Mouse (Mus musculus): ENCODE results near the gene Vmn1r29.
"Not testable (repeated sequence)": the region's sequence is repeated elsewhere in the genome, so short reads cannot be mapped to it uniquely, and the experiment has no call there.

Vmn1r29 gene

DNA sequence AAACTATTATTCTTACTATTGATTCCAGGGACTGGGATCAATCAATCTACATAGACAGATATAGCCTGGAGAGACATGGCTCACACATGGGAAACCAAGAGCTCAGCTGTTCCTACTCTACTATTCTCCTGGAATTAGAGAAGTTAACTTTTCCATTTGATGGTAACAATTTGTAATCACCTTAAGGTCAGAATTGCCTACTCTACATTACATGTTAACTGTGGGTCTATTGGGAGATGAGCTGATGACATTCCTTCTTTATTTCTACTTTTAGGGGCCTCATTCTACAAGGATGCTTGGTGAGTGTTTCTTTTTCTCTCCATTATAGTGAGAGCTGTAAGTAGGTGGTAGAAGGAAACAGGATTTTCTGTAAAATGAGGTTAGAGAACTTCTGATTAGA, at the start of gene Vmn1r29:
Gene Vmn1r29 (plus strand): TSS at position 301 of the 400 bp plus-strand sequence.
- no peak for DNase-seq (ENCODE audit: low spot score in 2 of 2)

DNA sequence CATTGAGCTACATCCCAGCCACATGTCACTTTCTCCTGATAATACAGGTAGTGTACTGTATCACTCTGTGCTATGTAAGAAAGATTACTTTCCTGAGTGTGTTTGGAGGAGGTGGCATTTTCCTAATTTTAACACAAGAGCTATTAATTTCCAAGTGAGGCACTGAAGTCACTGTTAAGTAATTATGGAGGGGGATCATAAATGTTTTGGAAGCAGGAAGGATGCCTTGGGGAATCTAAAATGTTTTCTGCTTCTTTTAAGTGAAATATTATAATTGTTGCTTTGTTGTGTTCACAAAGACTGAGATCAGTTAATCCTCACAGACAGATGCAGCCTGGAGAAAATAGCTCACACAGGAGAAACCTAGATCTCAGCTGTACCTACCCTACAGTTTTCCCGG, 39.6 kb upstream of the Vmn1r29 start, which contains the start of gene Vmn1r28:
Gene Vmn1r28 (plus strand): TSS at position 301 of the 400 bp plus-strand sequence.
- DNase-seq (ENCODE audit: low spot score in 2 of 2): no peak

DNA sequence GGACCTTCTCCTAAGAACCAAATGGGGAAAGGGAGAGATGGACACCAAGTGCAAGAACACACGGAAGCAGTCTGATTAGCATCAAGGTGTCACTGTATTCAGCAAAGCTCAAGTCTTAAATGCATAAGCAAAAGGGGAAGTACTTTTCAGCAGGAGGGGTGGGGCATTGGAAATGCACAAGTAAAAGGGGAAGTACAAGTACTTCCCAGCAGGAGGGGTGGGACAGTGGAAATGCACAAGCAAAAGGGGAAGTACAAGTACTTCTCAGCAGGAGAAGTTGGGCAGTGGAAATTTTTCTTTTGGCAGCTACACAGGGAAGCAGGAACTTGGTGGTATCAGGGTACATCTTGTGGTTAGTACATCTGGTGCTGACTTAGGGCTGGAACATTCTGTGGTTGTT, 21.7 kb upstream of the Vmn1r29 start:
- not testable (repeated sequence) for DNase-seq (ENCODE audit: low spot score in 2 of 2)

DNA sequence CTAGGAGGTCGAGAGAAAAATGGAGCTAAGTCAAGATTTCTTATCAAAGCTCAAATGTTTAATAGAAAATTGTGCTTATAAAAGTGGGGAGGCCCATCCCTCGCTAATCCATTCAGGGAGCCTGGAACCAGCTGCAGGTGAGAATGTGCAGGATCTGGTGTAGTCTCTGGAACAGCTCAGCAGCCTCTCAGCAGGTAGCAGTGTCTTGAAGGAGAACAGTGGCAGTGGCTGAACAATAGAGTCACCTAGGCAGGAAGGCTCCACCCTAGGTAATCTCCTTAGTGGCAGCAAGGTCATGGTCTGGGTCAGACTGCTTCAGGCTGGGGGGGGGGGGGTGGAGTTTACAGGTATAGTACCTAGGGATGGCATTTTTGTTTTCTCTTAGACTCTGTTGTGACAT, 9.1 kb upstream of the Vmn1r29 start:
- DNase-seq (ENCODE audit: low spot score in 2 of 2): no peak

DNA sequence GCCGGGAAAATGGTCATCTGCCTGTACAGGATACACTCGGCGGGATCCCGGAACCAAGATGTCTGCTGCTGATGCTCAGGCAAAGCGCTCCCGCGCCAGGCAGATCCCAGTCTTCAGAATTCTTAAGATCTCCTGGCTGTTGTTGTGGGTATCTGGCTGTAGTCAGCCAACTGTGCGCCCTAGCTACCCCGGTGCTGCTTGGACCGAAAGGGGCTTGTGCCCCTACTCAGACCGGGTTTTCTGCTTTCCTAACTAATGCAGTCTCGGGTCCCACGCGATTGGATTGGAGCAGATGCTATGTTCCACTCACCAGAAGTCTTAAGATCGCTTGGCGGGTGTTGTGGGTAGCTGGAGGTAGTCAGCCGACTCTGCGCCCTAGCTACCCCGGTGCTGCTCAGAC, 2.8 kb upstream of the Vmn1r29 start:
- not testable (repeated sequence) for DNase-seq (ENCODE audit: low spot score in 2 of 2)

DNA sequence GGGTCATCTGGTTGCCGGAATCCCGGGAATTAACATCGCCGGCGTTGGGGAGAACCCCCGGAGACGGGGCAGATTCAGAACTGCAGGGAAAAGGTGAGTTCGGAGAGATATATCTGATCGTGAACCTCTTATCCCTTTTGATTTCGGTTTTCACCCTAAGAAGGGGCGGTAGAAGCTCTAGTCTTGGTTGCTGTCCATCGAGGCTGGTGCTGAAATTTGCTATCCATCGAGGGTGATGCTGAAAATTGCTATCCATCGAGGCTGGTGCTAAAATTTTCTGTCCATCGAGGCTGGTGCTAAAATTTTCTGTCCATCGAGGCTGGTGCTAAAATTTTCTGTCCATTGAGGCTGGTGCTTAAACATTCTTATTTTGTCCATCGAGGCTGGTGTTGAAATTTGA, 29.3 kb downstream of the Vmn1r29 start:
- not testable (repeated sequence) for DNase-seq (ENCODE audit: low spot score in 2 of 2)

Measured in urinary bladder, postnatal 4 days (tissue).